Mouse (Mus musculus) thymus, adult 2 months (tissue): ENCODE data around the gene Klhdc9.

Experiments
- CTCF ChIP-seq: fragments of 200-500 bp; IDR thresholded peaks from 2 replicates; pipeline ENCODE4 v1.5.1; 2012; ENCODE audit warnings: mild to moderate bottlenecking, control low read depth, low read length, moderate library complexity, borderline replicate concordance; ENCODE audit not compliant: control insufficient read depth, poor library complexity, insufficient read depth; ENCODE audit errors: extremely low read depth
- POLR2A ChIP-seq: fragments of 200-500 bp; IDR thresholded peaks from 2 replicates; pipeline ENCODE4 v1.6.1; 2012; ENCODE audit warnings: mild to moderate bottlenecking, low read length, control low read depth, moderate library complexity; ENCODE audit not compliant: control insufficient read depth, poor library complexity, insufficient read depth; ENCODE audit errors: extremely low read depth

DNA sequence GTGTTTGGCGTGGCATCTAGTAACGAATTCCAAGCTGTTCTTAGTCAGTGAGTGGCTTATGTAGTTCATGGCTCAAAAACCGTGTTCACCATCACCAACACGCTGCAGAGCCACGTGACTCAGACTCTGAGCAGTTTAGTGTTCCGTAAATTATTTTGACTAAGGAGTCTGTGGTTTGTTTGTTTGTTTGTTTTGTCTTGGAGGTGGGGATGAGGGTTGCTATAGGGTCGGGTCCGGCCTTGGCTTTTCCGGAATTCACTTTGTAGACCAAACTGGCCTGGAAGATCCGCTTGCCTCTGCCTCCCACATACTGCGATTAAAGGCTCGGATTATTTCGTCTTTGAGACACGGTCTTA is 14.5 kb downstream of the Klhdc9 start:
- TF ChIP-seq POLR2A (no peak), CTCF (no peak)
